Mouse (Mus musculus) adrenal gland, adult 10 weeks (tissue): ENCODE data around the gene Btbd7. TPM values are rescaled to one million over a fixed set of nuclear protein-coding genes. Genes with fewer than 3 reads are reported as not detected.

ENCODE experiments used
- polyA plus RNA-seq: library from polyadenylated mRNA; stranded (reverse); fragments of 350-450 nt; fragmentation: Illumina TruSeq; extraction: RNeasy Lipid Tissue Mini Kit (QIAGEN cat#74804); gene quantifications from one replicate; pipeline ENCODE4 v1.2.3, GENCODE M21; 2014; ENCODE audit warnings: low read depth, low replicate concordance

The Btbd7 gene
- polyA plus RNA-seq: 69.7 TPM

DNA sequence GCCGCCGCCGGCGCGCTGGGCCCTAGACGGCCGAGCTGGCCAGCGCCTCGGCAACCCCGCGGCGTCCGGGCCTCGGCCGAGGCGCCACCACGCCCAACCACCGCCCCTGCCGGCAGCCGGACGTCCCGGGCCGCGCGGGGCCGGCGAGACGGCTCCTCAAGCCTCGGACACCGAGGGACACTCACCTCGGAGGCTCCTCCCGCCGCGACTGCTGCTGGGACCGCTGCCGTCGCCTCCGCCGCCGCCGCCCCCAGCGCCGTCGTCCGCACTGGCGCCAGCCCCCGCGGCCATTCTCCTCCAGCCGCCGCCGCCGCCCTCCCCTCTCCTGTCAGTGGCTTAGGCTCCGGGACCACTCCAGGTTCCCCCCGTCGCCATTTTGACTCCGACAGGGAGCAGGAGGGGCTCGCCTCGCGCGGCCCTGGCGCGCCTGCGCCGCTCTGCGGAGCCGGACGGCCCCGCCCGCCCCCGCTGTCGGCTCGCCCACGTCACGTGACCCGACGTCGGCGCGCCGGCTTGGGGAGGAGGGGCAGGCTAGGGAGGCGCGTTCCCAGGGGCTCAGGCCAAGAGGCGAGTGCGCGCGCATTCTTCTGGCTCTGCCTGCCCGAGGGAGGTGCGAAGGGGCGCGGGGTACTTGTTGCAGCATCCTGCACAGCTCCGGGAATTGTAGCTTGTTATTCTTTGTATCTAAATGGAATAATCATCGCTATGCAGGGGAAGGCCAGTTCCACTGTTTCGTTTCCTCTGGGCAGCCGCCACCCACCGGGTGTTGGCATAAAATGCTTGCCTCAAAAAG, at the start of gene Btbd7:
Gene Btbd7, minus strand, starts transcription at position 441 of the 793 bp plus-strand sequence.

GRCm38 (mm10) chr12:102899091-102899490, 20.8 kb upstream of the Btbd7 start, which contains the start of gene Cox8c:
Gene Cox8c (plus strand): TSS chr12:102899316.

DNA sequence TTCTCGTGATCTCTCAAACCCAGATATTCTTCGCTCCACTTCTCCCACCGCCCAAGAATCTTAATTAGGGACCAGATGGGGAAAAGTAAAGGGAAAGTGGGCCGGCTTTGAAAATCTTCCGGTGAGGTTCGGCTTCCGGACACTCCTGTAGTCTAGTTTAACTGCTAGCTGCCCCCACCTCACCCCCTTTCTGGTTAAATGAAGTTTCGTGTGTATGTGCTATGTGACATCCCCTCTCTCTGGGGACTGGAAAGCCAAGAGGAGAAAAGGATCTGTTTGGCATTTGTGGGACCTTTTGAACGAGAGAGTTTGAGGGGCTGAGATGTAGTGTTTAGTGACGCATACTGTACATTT, 119.9 kb downstream of the Btbd7 start, which contains the start of gene Gm20604:
Gene Gm20604, minus strand, starts transcription at position 270 of the 354 bp plus-strand sequence.

GRCm38 (mm10) chr12:102757689-102758402, 120.4 kb downstream of the Btbd7 start, which contains the start of the genes Gm28051, Gon7 and Ubr7:
Gene Gm28051 (minus strand): TSS chr12:102757765.
Gene Gon7 (minus strand): TSS chr12:102757803.
Gene Ubr7 (plus strand): TSS chr12:102757967.

DNA sequence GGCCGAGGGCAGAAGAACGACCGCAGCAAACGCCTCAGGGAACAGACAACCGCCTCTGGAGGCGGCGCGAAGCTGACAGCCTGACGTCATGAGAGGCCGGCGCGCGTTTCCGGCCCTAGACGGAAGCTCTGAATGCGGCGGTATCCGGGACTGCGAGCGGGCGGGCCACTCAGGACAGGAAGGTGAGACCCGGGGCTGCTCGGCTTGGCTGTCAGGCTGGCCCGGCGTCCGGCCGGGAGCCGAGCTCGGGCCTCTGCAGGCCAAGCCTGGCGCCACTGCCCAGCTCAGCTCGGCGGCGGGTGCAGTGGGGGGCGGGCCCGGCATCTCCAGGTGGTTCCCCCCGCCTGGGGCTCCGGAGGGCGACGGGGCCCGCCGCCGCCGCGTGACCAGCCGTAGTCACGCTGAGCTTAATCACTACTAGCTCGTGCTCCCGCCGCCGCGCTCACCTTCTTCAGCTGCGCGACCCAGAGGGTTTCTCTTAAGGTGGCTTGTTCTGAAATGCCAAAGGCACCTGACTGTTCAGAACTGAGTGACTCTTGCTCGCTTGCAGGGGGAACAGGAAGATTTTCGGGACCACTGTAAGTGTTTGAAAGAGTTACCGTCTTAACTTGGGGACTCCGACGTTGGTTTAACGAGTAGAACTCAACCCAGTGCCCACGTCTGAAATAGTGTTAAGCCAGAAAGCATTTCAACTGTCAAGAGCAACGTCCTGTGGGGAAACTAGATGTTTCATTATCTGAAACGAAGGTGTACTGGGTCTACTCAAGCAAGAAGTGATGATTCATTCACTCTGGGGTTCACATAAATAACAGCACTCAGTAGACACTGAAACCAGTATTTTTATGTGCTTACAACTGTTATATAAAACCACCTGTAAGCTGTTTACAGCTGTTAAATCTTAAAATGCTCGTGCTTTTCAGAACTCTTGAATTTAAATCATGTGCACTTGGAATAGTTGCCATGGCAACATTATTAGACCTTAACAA, 134.4 kb downstream of the Btbd7 start, which contains the start of the genes Moap1 and Tmem251:
Gene Moap1, minus strand, starts transcription at position 73 of the 986 bp plus-strand sequence.
Gene Tmem251, plus strand, starts transcription at position 174 of the 986 bp plus-strand sequence.

Other genes with a start within 250 kb of the Btbd7 start
- gene Itpk1, start 173.5 kb downstream of the Btbd7 start, polyA plus RNA-seq: 1.4 TPM
- 8.2 TPM for gene Moap1, start 134.8 kb downstream of the Btbd7 start, polyA plus RNA-seq
- 13.6 TPM for gene Tmem251, start 134.7 kb downstream of the Btbd7 start, polyA plus RNA-seq
- gene Gm28051, start 120.7 kb downstream of the Btbd7 start, polyA plus RNA-seq: not detected
- gene Gon7, start 120.7 kb downstream of the Btbd7 start, polyA plus RNA-seq: 17.8 TPM
- 43.1 TPM for gene Ubr7, start 120.5 kb downstream of the Btbd7 start, polyA plus RNA-seq
- 18.0 TPM for gene Gm20604, start 119.8 kb downstream of the Btbd7 start, polyA plus RNA-seq
- not detected for gene Cox8c, start 20.8 kb upstream of the Btbd7 start, polyA plus RNA-seq
- gene Unc79, start 70.4 kb upstream of the Btbd7 start, polyA plus RNA-seq: 2.2 TPM